Mouse (Mus musculus): ENCODE results near the gene Gm11639. TPM values are rescaled to one million over a fixed set of nuclear protein-coding genes. Genes with fewer than 3 reads are reported as not detected.
"Not testable (repeated sequence)": the region's sequence is repeated elsewhere in the genome, so short reads cannot be mapped to it uniquely, and the experiment has no call there.

Gm11639 gene
- total RNA-seq, 4 experiments from 2014 or later: 0.03 TPM

DNA sequence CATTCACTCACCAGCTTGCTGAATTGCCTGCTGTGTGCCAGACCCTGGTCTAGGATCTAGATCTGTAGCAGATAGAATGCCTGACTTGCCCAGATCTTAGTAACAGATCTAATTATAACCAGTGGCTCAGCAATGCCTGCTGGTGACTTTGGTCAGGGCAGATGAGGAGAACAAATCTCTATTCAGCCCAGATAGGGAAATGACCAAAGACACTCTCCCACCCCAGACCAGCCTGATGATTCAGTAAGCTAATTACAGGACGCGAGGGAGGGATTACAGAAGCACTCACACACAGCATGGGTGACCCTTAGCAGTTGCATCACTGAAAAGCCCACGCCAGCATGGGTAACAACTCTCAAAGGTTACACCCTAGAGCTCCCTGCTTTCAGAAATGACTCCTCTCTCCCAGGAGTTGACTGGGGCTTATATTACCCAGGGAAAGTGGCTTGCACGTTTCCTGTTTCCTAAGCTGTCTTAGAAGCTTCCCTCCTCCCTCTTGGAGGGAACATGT lies 435.1 kb downstream of the Gm11639 start:
- DNase-seq: no peak

DNA sequence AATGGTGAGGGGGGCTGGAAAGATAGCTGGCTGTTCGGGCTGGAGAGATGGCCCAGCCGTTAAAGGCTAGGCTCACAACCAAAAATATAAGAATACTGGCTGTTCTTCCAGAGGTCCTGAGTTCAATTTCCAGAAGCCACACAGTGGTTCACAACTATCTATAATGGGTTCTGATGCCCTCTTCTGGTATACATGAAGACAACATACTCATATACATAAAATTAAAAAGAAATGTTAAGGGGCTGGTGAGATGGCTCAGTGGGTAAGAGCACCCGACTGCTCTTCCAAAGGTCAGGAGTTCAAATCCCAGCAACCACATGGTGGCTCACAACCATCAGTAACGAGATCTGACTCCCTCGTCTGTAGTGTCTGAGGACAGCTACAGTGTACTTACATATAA lies 436.3 kb downstream of the Gm11639 start:
- DNase-seq: not testable (repeated sequence)

- DNase-seq: peak; percentile 20
Measured at GRCm38 (mm10) chr11:105123986-105124385, 438.5 kb downstream of the Gm11639 start.

DNA sequence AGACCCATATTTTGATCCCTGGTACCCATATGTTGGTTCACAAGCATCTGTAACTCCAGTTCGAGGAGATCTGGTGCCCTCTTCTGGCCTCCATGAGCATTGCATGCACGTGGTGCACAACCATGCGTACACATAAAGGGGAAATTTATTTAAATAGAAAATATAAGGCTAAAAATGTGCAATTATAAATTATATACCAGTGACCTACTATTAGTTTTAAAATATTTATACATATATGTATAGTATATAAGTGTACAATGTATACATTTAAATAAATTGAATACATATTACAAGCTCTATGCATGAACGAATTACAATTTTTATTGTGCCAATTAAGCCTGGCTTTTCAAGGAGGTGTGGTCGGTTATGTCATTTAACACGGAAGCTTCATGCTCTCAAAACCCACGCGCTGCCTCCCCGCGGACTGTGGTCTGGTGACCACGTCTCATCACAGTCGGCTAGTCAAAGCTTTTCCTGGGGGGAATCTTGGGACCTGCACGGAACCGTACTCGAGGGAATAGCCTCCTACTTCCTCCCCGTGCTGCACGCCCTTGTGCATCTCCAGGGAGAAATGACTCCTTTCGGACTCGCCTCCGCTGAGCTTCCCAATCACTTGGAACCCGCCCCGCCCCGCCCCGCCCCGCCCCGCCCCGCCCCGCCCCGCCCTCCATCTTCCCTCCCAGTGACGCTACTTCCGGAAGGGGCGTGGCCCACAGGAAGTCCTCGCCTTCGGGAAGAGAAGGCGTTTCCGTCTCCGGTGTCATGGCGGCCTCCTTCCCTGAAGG lies 440.4 kb downstream of the Gm11639 start, which contains the start of gene Mettl2:
Gene Mettl2, plus strand, starts transcription at position 691 of the 785 bp plus-strand sequence.
- peak; percentile 64 for DNase-seq

DNA sequence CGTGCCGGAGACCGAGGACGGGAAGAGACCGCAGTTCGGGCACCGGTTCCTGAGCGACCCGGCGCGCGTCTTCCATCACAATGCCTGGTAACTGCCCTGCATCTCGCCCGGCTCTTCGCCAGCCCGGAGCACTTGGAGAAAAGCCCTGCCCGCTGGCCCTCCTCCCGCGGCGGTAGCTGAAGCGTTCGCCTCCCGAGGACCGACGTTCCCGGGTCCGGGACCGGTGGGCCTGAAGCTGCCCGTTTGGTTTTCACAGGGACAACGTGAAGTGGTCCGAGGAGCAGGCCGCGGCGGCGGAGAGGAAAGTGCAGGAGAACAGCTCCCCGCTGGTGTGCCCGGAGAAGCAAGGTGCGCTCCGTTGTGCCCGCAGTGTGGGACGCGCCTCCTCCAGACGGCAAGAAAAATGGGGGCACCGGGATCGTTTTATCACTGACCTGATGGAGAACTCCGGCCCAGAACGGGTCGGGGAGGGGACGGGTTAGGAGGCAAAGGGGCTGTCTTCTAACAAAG lies 441.1 kb downstream of the Gm11639 start:
- no peak for DNase-seq

DNA sequence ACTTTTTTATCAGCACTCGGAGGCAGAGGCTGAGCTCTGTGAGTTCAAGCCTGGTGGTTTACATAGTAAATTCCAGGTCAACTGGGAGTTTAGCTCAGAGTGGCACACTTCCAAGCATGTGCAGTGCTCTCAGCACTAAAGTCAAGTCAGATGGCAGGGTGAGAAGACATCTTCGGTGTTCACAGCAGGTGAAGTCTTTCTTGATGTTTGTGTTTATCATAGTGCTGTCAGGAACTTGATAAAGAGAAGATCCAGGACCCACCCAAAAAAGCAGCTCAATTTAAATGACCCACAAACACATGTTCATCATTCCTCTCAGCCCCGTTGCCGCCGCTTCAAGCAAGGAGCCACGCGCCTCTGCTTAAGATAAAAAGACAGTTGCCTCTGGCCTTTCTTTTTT lies 450.2 kb downstream of the Gm11639 start:
- DNase-seq: no peak

DNA sequence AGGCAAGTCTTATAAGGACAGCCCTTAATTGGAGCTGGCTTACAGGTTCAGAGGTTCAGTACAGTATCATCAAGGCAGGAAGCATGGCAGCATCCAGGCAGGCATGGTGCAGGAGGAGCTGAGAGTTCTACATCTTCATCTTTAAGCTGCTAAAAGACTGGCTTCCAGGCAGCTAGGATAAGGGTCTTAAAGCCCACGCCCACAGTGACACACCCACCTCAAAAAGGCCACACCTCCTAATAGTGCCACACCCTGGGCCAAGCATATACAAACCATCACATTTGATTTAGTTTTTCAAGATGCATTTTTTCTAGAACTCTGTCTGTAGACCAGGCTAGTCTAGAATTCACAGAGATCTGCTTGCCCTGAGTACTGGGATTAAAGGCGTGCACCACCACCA lies 451.7 kb downstream of the Gm11639 start:
- not testable (repeated sequence) for DNase-seq

DNA sequence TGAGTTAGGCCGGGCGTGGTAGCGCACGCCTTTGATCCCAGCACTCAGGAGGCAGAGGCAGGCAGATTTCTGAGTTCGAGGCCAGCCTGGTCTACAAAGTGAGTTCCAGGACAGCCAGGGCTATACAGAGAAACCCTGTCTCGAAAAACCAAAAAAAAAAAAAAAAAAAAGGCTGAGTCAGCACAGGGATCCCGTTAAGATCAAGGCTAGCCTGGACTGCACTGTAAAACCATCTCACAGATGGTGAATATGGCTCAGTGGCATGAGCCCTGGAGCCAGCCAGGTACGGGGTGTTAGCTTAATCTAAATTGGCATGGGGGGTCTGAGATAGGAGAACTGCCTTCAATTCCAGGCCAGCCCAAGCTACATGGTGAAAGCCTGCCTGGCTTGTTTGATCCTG lies 455.0 kb downstream of the Gm11639 start:
- not testable (repeated sequence) for DNase-seq

GRCm38 (mm10) chr11:105141115-105141514 lies 455.6 kb downstream of the Gm11639 start:
- DNase-seq: no peak

DNA sequence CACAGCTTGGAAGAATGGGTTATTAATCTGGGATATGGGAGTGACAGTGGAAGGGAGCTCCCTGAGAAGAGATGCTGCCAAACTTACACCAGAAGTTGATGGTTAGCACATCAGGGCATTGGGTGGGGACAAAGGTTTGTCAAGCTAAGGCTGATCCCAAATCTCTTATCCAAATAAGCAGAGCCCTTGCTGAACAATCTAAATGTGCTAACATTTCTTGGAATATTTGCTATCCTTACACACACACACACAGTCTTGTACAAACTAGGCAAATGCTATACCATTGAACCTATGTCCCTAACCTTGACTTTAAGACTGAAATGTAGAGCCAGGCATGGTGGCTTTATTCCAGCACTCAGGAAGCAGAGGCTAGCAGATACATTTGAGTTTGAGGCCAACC lies 458.1 kb downstream of the Gm11639 start:
- DNase-seq: no peak

GRCm38 (mm10) chr11:105144084-105144483 lies 458.6 kb downstream of the Gm11639 start:
- DNase-seq: no peak

DNA sequence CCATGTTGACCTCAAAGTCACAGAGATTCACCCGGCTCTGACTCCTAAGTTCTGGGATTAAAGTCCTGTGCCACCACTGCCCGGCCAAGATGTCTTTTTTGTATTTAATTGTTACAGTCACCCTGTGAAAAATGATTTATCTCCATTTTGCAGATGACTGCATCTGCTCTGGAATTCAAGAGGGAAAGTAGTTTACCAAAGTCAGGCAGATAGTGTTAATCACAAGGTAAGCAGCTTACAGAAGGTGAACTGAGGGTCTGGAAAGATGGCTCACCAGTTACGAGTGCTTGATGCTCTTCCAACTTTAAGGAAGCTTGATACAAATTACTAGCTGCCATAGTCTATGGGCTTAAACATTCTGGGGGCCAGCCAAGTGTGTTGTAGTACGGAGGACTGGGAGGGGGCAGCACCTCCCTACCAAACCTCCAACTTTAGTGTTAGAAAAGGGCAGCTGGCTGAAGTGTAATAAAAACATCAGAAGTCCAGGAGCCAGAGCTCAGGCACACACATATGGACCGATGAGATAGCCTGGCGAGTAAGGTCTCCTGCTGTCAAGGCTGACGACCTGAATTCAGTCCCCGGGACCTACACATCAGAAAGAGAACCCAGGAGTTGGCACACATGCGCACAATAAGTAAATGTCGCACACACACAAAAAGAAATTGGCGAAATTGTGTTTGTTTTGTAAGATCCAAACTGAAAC lies 459.2 kb downstream of the Gm11639 start:
- no peak for DNase-seq

- DNase-seq: no peak
Measured at GRCm38 (mm10) chr11:105145211-105145610, 459.7 kb downstream of the Gm11639 start.

- no peak for DNase-seq
Measured at GRCm38 (mm10) chr11:105146593-105146992, 461.1 kb downstream of the Gm11639 start, which contains the start of gene Gm10842. Gm10842 (plus strand) TSS chr11:105146893.

- DNase-seq: no peak
Measured at GRCm38 (mm10) chr11:105149353-105149752, 463.8 kb downstream of the Gm11639 start.

GRCm38 (mm10) chr11:105149766-105150165 lies 464.3 kb downstream of the Gm11639 start:
- no peak for DNase-seq

GRCm38 (mm10) chr11:105150691-105151090 lies 465.2 kb downstream of the Gm11639 start:
- DNase-seq: no peak

DNA sequence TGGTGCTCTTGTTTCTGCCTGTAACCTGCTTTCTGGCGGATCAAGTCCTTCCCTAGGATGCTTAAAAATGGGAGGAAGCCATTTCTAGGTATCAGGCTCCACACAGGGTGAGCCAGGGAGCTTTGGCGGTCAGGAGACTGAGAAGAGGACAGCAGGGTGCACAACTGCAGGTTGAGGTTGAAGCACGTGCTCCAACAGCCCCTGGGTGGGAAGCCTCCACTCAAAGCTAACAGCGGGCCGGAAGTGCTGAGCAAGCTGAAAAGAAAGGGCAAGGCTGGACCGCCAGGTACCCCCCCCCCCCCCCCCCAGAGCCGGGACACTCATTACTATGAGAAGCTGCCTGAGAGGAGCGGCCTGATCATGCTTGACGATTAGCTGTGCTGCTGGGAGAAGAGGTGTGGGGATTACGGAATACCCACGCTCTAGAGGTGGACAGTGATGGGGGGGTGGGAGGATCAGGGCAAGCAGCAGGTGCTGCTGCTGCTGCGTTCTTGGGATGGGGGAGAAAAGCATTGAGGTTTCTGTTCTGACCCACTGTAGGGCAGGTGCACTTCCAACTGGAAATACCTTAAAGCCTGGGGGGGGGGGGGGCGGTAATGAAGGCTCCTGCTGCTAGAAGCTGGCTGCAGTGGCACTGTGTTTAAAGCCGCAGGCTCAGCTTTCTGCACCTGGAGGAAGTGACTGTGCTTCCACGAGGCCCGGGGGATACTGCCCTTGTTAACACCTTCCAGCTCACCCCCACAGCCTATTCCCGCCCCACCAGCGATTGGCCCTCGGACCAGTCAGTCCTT lies 465.9 kb downstream of the Gm11639 start:
- DNase-seq: no peak

GRCm38 (mm10) chr11:105152017-105152300 lies 466.5 kb downstream of the Gm11639 start:
- no peak for DNase-seq

GRCm38 (mm10) chr11:105152357-105152899 lies 466.9 kb downstream of the Gm11639 start:
- no peak for DNase-seq

DNA sequence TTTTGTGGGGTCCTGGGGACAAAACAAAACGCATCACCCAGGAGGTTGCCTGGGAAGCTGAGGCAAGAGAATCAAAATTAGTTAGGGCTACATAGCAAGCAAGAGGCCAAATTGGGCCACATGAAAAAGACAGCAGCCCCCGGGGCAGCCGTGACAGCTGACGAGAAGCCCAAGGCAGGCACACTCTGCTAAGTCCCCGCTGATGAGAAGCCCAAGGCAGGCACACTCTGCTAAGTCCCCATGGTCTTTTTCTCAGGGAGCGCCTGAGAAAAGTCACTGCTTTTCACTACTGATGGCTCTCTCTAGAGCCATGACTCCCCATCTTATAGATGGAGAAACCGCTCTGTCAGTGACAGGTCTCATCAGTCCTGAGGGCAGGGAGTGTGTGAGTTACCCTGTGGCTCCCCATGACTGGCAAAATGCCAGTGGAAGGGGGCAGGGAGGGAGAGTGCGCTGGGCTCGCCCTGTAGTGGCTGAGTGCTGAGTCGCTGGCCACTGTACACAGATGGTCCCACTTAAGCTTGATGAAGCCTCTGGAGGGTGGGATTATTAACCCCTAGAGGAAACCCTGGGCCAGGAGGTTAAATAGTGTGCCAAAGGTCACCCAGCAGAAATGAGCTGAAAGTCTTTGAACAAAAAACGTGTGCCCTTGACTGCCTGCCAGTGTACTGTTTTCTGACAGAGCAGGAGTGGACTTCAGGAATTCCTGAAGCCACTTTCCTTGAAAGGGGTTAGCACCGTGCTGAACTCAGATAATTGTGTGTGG lies 467.7 kb downstream of the Gm11639 start:
- peak; percentile 36 for DNase-seq

DNA sequence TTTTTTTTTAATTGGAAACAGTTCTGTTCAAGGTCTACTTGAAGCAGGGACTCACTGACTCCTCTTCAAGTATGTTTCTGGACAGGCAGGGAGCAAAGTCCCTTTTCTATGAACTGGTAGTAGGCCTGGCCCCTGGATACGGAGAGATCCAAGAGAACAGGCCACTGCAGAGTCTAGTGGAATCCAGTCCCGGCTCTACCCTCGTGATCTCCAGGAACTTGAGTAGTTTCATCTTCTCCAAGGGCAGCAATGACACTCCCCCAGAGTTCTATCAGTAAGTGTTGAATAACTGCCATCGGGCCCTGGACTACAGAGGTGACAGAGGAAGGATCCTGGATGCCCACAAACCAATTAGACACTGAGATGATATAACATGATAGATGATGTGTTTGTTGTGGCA lies 470.4 kb downstream of the Gm11639 start:
- no peak for DNase-seq

Data from adrenal gland, adult 8-10 months (tissue).